Mouse (Mus musculus): Measurements from ENCODE around the gene Mrln. TPM values are rescaled to one million over a fixed set of nuclear protein-coding genes. Genes with fewer than 3 reads are reported as not detected.
"Not testable (repeated sequence)": the region's sequence is repeated elsewhere in the genome, so short reads cannot be mapped to it uniquely, and the experiment has no call there.

Gene Mrln
- polyA plus RNA-seq, 1 experiment: not detected

- no peak overlapping the region for H3K27ac ChIP-seq (ENCODE audit: insufficient read depth, low read depth, low read length)
- TF ChIP-seq CTCF (IDR thresholded peaks at IDR 0.05; ENCODE audit: low read depth, low read length) (no peak), POLR2A (IDR thresholded peaks at IDR 0.05; ENCODE audit: borderline replicate concordance, low read depth, low read length) (no peak)
- no peak overlapping the region for H3K4me3 ChIP-seq (ENCODE audit: insufficient read depth, low read length)
- H3K4me1 ChIP-seq (ENCODE audit: control insufficient read depth, insufficient read depth, low read length): no peaks in the 10 kb centered on the region
Measured at GRCm38 (mm10) chr10:70211281-70211680, 6.8 kb downstream of the Mrln start.

- TF ChIP-seq POLR2A (IDR thresholded peaks at IDR 0.05; ENCODE audit: borderline replicate concordance, low read depth, low read length) (no peak), CTCF (IDR thresholded peaks at IDR 0.05; ENCODE audit: low read depth, low read length) (no peak)
- no peak overlapping the region for H3K4me3 ChIP-seq (ENCODE audit: insufficient read depth, low read length)
- H3K4me1 ChIP-seq (ENCODE audit: control insufficient read depth, insufficient read depth, low read length): peaks cover 17% of the 10 kb centered on the region
- no peak overlapping the region for H3K27ac ChIP-seq (ENCODE audit: insufficient read depth, low read depth, low read length)
Measured at GRCm38 (mm10) chr10:70220971-70221370, 16.5 kb downstream of the Mrln start.

DNA sequence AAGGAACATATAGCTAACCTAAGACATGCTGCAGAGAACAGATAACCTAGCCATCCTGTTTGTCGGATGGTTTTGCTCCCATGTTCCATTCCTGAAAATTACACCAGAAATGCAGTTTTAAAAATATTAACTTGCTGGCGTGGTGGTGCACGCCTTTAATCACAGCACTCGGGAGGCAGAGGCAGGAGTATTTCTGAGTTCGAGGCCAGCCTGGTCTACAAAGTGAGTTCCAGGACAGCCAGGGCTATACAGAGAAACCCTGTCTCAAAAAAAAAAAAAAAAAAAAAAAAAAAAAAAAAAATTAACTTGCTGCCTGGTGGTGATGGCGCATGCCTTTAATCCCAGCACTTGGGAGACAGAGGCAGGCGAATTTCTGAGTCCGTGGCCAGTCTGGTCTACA is 17.8 kb downstream of the Mrln start:
- not testable (repeated sequence) for H3K4me3 ChIP-seq (ENCODE audit: insufficient read depth, low read length); H3K27ac ChIP-seq (ENCODE audit: insufficient read depth, low read depth, low read length)
- H3K4me1 ChIP-seq (ENCODE audit: control insufficient read depth, insufficient read depth, low read length): peaks cover 17% of the 10 kb centered on the region

GRCm38 (mm10) chr10:70224571-70224970 is 20.1 kb downstream of the Mrln start:
- Histone ChIP-seq H3K27ac (ENCODE audit: insufficient read depth, low read depth, low read length) (no peak overlapping the region), H3K4me1 (ENCODE audit: control insufficient read depth, insufficient read depth, low read length) (peaks cover 17% of the 10 kb centered on the region), H3K4me3 (ENCODE audit: insufficient read depth, low read length) (no peak overlapping the region)
- TF ChIP-seq POLR2A (IDR thresholded peaks at IDR 0.05; ENCODE audit: borderline replicate concordance, low read depth, low read length) (no peak), CTCF (IDR thresholded peaks at IDR 0.05; ENCODE audit: low read depth, low read length) (no peak)

DNA sequence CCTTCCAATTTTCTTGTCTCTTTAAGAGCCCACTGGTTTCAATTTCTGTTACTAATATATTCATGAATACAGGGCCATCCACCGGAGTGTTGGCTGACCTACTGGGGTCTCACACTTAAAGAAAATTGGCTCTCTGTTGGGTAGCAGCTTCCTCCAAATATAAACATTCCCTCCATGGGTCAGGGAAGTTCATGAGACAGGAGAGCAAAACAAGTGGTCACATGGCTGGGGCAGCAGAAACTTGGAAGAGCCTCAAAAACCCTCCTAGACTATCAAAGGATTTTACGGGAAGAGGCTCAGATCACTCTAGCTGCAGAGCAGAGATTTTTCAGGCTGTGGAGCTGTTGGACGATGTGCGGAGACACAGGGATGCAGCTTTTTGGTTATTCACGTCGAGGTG is 21.3 kb downstream of the Mrln start:
- H3K4me3 ChIP-seq (ENCODE audit: insufficient read depth, low read length): no peak overlapping the region
- H3K27ac ChIP-seq (ENCODE audit: insufficient read depth, low read depth, low read length): no peak overlapping the region
- peaks cover 17% of the 10 kb centered on the region for H3K4me1 ChIP-seq (ENCODE audit: control insufficient read depth, insufficient read depth, low read length)
- TF ChIP-seq POLR2A (IDR thresholded peaks at IDR 0.05; ENCODE audit: borderline replicate concordance, low read depth, low read length) (no peak), CTCF (IDR thresholded peaks at IDR 0.05; ENCODE audit: low read depth, low read length) (no peak)

DNA sequence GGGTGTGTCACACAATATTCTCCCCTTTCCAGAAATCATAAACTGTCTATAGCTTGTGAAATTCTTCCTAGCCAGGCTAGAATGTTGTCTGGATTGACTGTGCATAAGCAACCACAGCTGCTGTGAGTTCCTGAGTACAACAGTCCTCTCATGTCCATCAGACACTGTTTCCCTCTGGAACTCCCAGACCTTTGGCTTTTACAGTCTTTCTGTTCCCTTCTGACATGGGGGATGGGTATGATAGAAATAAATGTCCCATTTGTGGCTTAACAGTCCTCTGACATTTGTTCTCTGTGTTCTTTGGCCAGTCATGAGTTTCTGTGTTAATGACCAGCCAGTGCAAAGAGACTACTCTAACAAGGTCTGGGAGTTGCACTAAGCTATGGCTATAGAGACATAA is 22.1 kb downstream of the Mrln start:
- H3K4me3 ChIP-seq (ENCODE audit: insufficient read depth, low read length): no peak overlapping the region
- TF ChIP-seq POLR2A (IDR thresholded peaks at IDR 0.05; ENCODE audit: borderline replicate concordance, low read depth, low read length) (no peak), CTCF (IDR thresholded peaks at IDR 0.05; ENCODE audit: low read depth, low read length) (no peak)
- peaks cover 17% of the 10 kb centered on the region for H3K4me1 ChIP-seq (ENCODE audit: control insufficient read depth, insufficient read depth, low read length)
- H3K27ac ChIP-seq (ENCODE audit: insufficient read depth, low read depth, low read length): no peak overlapping the region

GRCm38 (mm10) chr10:70230352-70230751 is 25.9 kb downstream of the Mrln start:
- Histone ChIP-seq H3K27ac (ENCODE audit: insufficient read depth, low read depth, low read length) (no peak overlapping the region), H3K4me3 (ENCODE audit: insufficient read depth, low read length) (no peak overlapping the region), H3K4me1 (ENCODE audit: control insufficient read depth, insufficient read depth, low read length) (no peaks in the 10 kb centered on the region; the same call in 1 of the 2 replicates)
- TF ChIP-seq CTCF (IDR thresholded peaks at IDR 0.05; ENCODE audit: low read depth, low read length): no peak
- TF ChIP-seq POLR2A (IDR thresholded peaks at IDR 0.05; ENCODE audit: borderline replicate concordance, low read depth, low read length): no peak

DNA sequence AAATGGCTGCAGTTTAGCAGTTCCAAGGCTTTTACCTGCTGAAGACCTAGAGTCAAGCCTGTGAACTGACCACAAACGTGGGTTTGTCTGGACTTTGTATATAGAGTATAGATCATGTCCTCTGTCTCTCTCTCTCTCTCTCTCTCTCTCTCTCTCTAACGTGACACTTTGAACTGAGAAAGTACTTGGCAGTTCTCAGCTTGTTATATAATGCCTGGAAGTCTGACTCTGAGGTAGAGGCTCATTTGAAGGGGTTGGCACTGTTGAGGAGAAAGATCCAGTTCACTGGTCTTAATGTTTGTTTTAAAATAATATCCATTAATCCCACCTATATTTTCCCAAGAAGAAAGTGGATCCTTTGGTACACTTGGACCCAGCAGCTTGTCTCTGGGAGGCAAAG is 33.5 kb downstream of the Mrln start:
- Histone ChIP-seq H3K27ac (ENCODE audit: insufficient read depth, low read depth, low read length) (no peak overlapping the region), H3K4me3 (ENCODE audit: insufficient read depth, low read length) (no peak overlapping the region), H3K4me1 (ENCODE audit: control insufficient read depth, insufficient read depth, low read length) (peaks cover 5% of the 10 kb centered on the region)
- no peak for TF ChIP-seq POLR2A (IDR thresholded peaks at IDR 0.05; ENCODE audit: borderline replicate concordance, low read depth, low read length)
- TF ChIP-seq CTCF (IDR thresholded peaks at IDR 0.05; ENCODE audit: low read depth, low read length): no peak

DNA sequence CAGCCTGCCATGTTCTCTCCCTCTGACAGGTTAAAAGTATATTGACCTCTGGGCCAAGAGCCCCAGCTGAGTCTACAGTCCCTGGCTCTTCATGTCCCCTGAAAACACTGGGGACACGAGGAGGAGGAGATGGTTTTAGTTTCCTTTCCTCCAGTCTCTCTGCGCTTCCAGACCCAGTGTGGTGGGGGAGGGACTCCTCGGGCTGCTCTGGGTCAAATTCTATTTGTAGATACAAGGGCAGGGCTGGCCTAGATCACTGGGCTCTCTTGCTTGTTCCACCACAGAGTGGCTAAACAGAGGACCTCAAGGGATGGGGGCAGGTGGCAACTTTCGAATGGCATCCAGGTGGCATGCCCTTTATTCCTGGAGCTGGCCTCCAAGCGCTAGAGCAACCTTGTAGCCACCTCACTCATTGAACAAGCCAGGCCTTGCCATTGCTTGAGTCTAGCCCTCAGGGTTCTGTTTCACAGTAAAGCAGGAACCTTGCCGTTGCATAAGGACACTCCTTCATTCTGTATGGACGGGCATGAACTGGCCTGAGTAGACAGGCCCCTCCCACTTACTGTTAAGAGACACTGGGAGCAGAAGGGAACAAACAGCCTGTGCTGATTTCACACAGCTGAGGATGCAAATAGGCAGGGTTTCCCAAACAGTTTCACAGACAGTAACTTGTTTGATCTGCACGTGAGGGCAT is 38.4 kb downstream of the Mrln start:
- no peak overlapping the region for H3K4me3 ChIP-seq (ENCODE audit: insufficient read depth, low read length)
- TF ChIP-seq CTCF (IDR thresholded peaks at IDR 0.05; ENCODE audit: low read depth, low read length) (no peak), POLR2A (IDR thresholded peaks at IDR 0.05; ENCODE audit: borderline replicate concordance, low read depth, low read length) (no peak)
- H3K27ac ChIP-seq (ENCODE audit: insufficient read depth, low read depth, low read length): no peak overlapping the region
- H3K4me1 ChIP-seq (ENCODE audit: control insufficient read depth, insufficient read depth, low read length): peaks cover 16% of the 10 kb centered on the region

DNA sequence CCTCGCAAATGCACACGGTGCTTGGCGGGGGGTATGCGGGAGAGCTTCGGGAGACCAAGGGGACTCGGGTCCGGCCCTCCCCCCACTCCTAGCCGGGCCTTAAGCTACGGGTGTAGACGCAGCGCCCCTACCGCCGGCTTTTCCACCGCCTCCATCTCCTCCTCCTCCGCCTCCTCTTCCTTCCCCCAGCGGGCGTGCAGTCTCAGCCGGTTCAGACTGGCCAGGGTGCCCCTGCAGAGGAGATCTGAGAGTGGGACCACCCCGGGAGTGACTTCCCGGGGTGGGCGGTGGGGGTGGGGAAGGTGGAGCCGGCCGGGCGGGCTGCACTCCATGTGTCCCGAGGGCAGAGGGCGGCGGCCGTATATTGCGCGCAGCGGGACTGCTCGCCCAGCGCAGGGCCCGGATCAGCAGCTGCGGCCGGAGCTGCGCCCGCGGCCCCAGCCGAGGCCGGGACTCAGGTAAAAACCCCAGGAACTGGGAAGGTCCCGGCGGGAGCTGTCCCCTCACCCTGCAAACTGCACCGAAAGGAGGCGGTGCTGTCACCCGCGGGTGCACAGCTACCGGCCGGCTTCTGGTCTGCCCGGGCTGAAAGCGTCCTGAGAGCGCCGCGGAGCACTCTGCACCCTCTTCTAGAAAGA is 40.6 kb downstream of the Mrln start, which contains the start of gene Slc16a9:
Gene Slc16a9, plus strand, starts transcription at position 180 of the 638 bp plus-strand sequence.
- TF ChIP-seq CTCF (IDR thresholded peaks at IDR 0.05; ENCODE audit: low read depth, low read length): no peak
- TF ChIP-seq POLR2A (IDR thresholded peaks at IDR 0.05; ENCODE audit: borderline replicate concordance, low read depth, low read length): no peak
- Histone ChIP-seq H3K4me1 (ENCODE audit: control insufficient read depth, insufficient read depth, low read length) (peaks cover 16% of the 10 kb centered on the region), H3K27ac (ENCODE audit: insufficient read depth, low read depth, low read length) (no peak within 1 kb of the TSS), H3K4me3 (ENCODE audit: insufficient read depth, low read length) (peak within 1 kb of the TSS; percentile 64)

All from bone marrow macrophage, adult 2 months (primary cell).